Mouse (Mus musculus) frontal cortex, postnatal 25 days (tissue): Measurements from ENCODE around the gene Cdk4.

Experiments
- DNase-seq, 2 experiments: peaks; one replicate each; pipeline ENCODE4 v3.0.0; 2022; ENCODE audit warnings: low spot score in 2 of 2

Gene Cdk4

DNA sequence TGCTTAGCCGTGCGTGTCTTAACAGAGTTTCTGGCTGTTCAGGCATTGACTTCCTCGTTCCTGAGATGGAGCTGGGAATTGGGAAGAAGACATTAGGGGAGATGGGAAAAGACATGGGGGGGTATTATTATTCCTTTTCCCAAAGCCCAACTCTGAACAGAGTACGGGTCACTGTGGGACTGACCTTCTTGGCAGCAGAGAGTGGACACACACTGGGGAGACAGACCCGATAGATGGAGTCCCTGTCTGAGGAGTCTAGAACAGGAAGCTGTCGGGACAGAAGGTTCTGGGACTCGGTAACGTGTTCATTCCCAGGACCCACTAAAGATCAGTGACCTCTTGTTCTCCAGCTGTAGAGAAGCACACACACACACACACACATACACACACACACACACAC is 12.3 kb downstream of the Cdk4 start:
- DNase-seq = no peak

DNA sequence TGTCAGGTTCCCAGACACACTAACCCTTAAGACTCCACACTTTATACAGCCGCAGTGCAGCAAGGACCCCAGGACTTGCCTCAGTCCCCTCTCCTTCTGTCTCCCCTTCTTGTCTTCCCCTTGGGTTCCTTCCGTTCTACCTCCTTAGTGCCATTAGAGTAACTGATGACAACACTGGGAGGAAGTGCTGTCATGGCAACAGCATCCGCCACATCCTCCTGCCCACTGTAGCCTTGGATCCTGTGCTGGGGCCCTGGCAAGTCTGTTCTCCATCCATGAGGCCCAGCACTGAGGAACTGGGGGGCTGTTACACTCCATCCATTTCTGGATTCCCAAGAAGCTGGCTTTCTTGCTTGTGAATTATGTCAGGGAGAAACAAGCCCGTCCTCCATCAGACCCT is 12.7 kb downstream of the Cdk4 start:
- DNase-seq = no peak

DNA sequence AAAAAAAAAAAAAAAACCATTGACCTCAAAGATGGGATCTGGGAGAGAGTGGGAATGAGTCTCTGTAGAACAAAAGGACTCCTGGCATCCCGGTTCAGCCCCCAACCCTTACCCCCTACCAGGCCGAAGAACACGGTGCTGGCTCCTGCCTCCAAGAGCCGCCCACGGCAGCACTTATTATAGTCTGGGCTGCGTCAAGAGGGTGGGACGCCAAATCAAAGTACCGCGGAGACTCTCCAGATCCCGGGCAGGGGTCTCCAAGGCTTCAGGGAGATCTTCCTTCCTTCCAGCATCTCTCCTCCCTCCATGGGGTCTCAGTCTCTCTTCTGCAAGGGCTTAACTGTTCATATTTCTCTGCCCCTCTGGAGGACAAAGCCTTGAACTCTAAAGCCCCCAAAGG is 14.2 kb downstream of the Cdk4 start:
- DNase-seq = no peak

DNA sequence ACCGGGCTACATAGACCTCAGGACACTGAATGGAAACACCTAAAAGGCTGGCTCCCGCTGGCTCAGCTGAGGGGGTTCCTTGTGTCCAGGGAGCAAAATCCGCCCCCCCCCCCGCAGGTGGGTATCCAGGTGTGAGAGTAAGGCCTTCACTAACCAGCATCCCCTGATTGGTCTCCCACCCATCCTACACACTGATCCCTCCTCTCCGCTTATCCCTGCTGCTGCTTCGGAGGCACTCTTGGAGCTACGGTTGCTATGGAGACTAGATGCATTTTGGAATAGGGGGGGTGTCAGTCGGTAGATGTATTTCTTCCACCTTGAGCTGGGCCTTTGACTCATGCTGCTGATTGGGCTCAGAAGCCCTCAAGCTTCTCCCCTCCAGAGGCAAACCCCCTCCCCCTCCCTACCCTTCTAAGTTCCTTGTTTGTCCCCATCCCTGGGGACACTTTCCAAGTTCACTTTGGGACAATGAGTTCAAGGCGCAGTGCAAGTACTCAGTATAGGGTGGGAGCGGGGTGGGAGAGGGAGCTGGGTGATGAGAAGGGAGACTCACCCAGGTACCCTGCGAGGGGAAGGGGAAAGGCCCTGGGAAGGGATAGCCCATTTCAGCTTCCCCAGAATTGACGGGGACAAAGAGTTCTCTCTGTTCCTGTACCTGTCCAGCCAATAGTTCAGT is 14.8 kb downstream of the Cdk4 start:
- peak in 1 of 2 experiments; percentile 55 for DNase-seq

DNA sequence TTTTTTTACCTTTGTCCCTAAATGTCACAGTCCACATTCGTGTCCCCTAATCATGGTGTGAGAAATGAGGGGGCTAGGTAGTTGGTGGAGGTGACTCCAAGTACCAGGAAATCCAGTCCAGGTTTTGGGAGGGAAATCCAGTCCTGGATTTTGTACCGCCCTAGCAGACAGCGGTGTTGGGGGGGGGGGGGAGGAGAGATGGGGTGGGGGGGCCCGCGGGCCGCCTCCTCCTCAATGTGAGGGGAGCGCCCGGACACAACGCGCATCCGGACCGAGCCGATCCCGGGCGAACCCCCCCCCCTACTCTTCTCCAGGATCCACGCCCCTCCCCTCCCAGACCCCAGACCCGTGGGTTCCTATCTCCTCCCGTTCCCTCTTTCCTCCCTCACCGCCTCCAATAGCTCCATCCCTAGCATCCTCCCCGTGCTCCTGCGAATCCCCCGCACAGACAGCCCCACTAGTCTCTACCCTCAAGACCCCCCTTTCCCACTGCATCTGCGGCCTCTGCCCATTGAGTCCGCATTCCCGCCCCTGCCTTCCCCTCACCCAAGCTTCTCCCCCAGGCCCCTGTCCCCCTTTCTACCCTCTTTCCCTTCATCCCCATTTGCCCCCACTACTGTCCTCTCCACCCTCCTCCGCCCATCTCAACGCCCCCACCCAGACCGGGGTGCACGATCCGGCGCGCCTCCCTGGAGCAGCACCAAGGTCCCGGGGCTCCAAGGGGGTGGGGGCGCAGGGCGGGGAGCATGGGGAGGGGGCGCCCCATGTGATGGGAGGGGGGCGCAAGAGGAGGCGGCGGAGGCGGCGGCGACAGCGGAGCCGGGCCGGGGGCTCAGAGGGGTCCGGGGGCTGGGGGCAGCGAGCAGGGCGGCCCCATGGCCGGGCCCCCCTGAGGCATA is 15.6 kb downstream of the Cdk4 start:
- peak in 1 of 2 experiments; percentile 68 for DNase-seq

DNA sequence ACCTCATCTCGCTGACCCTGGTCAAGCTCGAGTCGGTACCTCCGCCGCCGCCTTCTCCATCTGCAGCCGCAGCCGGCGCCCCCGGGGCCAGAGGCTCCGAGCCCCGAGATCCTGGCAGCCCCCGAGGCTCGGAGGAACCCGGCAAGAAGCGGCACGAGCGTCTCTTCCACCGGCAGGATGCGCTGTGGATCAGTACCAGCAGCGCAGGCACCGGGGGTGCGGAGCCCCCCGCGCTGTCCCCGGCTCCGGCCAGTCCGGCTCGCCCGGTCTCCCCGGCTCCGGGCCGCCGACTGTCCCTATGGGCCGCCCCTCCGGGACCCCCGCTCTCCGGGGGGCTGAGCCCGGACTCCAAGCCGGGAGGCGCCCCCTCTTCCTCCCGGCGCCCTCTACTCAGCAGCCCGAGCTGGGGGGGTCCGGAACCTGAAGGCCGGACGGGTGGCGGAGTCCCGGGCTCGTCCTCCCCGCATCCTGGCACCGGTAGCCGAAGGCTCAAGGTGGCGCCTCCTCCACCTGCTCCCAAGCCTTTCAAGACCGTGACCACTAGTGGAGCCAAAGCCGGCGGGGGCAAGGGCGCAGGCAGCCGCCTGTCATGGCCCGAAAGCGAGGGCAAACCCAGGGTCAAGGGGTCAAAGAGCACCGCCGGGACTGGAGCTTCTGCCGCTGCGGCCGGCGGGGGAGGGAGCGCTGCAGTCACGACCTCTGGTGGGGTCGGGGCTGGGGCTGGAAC is 16.5 kb downstream of the Cdk4 start:
- DNase-seq = no peak

DNA sequence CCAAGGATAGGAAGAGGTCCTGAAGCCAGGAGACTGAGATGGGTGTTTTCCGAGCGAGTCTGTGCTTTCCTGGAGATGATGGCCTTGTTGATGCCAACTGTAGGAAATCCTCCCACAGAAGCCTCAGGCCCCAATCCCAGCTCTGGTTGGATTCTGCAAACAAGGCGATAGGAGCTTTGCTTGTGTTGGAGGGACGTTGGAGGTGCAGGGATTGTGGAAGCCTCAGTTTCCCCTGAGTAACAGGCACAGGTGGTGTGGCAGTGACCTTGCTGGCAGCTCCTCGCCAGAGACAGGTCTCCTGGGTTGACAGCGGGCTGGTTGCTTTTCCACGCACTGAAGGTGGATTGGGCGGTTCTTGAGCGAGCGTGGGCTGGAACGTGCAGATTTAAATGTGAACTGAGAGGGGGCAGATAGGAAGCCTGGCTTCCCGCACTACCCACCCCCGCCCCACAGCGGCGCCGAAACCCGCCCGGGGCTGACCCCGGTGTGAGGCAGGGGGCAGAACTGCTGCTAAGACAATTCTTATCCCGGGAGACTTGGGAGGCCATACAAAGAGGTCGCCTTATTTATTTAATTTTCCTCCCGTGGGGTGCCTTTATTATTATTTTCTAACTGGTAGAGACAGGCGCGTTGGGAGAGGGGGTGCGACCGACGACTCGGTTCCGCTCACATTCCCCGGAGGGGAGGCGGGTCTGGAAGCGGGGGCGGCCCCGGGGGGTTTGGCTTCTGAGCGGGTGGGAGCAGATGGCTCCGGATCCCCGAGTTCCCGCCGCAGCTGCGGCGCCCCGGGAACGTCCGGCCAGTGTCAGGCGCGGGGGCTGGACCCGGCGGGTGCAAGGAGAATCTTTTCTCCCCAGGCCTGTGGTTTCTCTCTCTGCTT is 17.8 kb downstream of the Cdk4 start:
- DNase-seq = peak in 1 of 2 experiments; percentile 45

DNA sequence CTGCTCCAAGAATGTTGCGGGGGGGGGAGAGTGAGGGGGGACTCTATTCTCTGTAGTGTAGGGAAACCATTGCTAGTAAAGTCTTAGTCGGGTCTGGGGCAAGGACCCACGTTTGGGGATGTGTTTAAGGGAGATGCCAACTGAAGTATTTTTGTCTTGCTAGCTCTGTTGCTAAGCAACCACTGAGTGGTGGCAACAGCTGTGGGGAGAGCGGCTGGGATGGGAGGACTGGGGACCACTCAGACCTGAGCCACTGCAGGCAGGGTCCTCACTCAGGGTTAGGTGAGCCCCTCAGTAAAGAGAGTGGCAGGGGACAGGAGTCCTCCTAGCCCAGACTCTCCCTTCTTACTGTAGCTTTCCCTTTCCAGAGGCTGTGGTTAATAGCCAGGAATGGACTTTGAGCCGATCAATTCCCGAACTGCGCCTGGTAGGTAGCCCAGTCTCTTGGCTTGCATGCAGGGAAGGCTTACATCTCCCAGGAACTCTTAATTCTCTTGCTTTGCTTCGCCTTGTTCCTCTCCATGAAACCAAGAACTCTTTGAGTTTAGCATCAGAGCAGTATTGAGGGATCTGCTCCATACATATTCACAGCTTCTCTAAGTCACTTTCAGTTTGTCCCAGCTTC is 18.8 kb downstream of the Cdk4 start:
- DNase-seq = no peak

DNA sequence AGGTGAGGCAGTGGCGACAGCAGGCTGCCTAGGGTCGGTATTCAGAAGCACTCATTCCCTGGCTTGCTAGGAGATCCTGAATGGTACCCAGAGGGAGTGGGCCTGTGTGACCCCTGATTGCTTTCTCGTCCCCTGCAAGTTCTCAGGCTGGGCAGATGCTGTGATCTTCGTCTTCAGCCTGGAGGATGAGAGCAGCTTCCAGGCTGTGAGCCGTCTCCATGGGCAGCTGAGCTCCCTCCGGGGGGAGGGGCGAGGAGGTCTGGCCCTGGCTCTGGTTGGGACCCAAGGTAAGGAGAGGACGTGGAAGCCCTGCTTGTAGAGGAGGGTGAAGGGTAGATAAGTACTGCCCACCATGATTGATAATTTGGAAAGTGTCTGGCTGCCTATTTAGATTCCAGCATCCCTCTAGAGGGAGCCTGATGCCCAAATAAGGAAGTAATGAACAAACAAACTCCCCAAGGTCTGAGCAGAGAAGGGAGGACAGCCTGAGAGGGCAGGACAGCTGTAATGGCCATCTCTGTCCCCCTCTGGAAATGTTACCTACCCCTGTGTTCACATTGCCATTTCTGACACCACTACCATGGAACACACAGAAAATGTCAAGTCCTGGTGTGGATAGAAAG is 20.1 kb downstream of the Cdk4 start:
- DNase-seq = no peak

DNA sequence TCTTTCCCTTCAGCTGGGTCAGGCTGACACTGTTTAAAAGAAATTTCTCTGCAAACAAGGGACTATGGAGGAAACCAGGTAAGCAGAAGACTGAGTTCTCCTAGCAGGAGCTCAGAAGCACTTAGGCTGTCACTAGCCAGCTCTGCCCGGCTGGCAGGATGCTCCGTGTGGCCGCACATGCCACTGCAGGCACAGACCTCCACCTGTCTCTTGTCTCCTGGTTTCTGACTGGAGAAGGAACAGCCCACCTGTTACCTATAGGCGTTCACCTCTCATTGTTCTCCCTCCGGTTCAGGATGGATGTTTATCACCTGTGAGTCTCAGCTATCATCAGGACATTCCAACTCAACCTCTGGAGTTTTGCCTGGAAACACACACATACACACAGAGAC is 20.6 kb downstream of the Cdk4 start:
- no peak for DNase-seq

DNA sequence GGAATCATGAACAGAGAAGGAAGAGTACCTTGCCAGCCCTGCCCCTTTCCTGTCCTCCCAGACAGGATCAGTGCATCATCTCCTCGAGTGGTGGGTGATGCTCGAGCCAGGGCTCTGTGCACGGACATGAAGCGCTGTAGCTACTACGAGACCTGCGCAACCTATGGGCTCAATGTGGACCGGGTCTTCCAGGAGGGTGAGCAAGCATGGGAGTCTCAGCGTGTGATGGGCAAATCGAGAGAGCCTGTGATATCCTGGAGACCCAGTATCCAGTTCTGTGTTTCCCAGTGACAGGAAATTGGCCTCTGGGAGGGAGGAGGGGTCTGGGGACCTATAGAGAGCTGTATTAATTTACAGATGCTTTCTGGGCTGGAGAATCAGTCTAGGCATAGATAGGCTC is 21.7 kb downstream of the Cdk4 start:
- no peak for DNase-seq

DNA sequence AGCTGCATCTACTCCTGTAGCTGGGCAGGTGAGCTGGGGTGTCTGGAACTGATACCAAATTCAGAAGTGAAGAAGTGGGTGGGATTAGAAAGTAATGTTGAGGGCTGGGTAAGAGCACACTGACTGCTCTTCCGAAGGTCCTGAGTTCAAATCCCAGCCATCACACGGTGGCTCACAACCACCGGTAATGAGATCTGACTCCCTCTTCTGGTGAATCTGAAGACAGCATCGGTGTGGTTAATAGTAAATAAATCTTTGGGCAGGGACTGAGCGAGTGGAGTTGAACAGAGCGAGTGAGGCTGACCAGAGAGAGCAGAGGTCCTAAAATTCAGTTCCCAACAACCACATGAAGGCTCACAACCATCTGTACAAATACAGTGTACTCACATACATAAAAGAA is 22.3 kb downstream of the Cdk4 start:
- DNase-seq = no peak

DNA sequence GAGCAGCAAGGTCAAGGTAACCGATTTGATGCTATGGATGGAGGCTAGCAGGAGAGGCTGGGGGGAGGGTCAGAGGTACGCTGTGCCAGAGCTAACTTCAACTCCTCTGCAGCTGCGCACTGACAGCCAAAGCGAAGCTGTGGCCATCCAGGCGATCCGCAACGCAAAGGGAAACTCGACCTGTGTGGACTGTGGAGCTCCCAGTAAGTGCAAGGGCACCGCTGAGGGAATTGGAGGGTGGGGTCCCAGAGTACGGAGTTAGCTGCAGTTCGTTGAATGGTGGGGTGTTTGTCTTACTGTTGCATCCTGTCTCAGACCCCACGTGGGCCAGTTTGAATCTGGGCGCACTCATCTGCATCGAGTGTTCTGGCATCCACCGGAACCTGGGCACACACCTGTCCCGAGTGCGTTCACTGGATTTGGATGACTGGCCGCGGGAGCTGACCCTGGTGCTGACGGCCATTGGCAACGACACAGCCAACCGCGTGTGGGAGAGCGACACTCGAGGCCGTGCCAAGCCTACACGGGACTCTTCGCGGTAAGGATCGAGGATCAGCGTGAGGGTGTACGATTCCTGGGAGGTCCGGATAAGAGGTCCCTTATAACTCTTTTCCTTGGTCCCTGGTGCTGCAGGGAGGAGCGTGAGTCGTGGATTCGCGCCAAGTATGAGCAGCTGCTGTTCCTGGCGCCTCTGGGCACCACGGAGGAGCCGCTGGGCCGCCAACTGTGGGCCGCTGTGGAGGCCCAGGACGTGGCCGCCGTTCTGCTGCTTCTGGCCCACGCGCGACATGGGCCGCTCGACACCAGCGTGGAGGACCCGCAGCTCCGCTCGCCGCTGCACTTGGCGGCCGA is 27.5 kb downstream of the Cdk4 start:
- DNase-seq = no peak

DNA sequence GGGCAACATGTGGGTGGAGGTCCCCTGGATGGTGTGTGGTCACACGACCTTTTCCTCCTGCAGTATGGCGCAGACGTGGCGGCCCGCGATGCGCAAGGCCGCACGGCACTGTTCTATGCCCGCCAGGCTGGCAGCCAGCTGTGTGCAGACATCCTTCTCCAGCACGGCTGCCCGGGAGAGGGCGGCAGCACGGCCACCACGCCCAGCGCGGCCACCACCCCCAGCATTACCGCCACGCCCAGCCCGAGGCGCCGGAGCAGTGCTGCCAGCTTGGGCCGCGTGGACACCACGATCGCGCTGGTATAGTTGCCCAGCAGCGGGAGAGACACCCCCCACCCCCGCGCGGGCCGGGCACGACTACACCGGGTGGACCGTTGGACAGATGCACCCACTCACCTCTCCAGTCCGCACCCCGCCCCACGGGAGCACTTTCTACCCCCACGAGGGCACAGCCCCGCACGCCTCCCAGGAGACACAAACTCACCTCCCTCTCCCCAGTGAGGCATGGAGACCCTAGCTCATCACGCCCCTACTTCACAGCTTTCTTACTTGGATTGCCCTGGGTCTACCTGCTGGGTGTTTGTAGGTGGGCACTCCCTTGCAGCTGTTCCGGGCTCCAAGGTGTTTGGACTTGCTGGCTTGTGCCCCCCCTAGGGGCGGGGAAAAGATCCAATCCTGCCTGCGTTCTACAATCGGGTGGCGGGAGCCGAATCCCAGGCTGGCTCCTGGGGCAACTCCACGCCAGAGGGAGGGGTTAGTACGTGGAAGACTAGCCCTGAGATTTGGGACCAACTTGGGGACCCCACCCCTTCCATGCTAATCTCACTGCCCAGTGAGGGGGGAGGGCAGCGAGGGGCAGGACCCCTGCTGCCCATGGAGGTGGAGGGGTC is 28.4 kb downstream of the Cdk4 start:
- DNase-seq = peak in 1 of 2 experiments; percentile 37

DNA sequence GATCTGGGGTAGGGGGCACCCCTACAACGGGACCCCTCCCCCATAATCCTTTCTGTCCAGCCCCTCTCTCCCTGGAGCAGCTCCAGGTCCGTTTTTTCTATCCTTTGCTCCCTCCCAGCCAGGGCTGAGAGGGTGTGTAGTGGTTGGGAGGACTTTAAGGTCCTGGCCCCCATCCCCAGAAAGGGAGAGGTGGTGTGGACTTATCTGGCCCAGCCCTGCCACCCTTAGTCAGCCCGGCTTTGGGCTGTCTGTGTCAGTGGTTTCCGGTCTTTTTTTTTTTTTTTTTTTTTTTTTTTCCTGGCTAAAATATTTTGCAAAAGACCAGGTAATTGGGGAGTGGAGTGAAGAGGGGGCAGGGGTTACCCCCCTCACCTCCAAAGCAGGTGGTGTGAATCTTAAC is 29.4 kb downstream of the Cdk4 start:
- DNase-seq = no peak

DNA sequence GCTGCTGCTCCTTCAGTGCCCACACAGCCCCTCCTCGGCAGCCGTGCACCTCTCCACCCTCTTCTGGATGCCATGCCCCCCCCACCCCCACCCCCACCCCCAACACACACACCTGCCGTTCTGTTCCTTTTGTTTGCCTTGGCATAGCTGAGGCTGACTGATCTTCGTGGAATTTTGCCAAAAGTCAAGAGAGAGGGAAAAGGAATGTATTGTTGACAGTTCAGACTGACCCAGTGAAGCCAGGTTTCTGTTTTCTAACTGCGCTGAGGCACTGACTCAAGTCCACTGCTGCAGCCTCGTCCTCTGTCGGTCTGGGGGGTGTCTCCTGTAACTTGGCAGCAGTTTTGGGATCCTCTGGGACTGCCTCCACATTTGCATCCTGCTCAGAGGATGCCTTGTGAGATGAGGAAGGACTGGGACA is 31.1 kb downstream of the Cdk4 start:
- DNase-seq = no peak

DNA sequence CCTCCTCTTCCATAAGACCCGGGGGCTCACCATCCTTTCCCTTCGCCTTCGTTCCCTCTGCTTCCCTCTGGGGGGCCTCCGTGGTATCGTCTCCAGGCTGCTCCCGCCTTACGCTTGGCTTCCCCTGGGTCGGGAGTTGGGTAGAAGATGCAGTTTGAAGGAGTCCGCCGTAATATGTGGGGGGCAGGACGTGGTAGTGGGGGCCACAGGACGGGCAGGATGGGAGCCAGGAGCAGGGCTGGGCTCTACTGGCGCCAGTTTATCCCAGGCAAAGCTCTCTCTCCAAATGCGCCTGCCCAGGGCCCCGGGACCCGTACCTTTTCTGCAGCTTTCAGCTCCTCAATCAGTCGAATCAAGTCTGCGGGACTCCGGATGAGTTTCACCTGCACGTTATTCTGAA is 35.2 kb downstream of the Cdk4 start:
- no peak for DNase-seq

DNA sequence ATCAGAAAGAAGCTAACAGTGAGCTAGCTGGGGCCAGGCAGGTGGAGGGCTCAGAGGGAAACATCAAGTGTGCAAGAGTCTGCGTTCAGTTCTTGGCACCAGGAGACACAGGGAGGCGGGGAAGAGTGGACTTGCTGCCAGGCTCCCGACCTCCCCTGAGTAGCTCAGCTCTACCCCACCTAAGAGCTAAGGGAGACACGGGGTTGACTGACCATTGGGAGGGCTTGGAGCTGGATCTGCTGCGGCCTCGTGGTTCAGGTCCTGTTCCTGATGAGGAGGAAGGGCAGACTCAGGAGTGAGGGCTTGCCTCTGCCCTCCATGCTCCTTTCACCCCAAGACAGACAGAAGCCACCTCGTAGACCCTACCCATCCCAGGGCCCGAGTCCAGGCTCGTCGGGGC is 35.9 kb downstream of the Cdk4 start:
- no peak for DNase-seq

DNA sequence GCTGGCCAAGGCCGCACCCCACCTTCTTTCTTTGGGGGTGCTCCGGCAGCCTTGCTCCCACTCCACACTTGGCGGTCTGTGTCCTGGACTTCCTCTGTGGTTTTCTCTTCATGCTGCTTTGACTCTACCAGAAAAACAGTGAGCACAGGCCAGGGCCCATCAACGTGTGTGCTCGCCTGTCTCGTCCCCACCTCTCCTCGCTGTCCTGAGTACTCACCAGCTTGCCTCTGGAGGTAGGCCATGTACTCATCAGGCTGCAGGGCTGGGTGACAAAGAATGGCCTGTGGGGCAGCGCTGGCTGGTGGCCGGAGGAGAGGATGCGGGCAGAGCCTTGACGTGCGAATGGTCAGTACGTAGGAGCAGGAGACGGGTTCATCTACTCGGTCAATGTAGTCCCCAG is 36.5 kb downstream of the Cdk4 start:
- no peak for DNase-seq
